Mouse (Mus musculus): ENCODE measurements around the gene Snx32.
A peak's percentile ranks its signal among the peaks of the same experiment; 100 is the strongest.

Snx32 gene

GRCm38 (mm10) chr19:5457746-5458442 is 52.4 kb downstream of the Snx32 start, which contains the start of gene Ccdc85b:
Gene Ccdc85b (minus strand): TSS chr19:5457894.
- no peak for DNase-seq (ENCODE audit: low read depth, low spot score)

GRCm38 (mm10) chr19:5456922-5457745 is 53.2 kb downstream of the Snx32 start:
- peak; percentile 80 for DNase-seq (ENCODE audit: low read depth, low spot score)

GRCm38 (mm10) chr19:5456241-5456921 is 54.0 kb downstream of the Snx32 start:
- no peak for DNase-seq (ENCODE audit: low read depth, low spot score)

GRCm38 (mm10) chr19:5455568-5455967 is 54.8 kb downstream of the Snx32 start:
- DNase-seq (ENCODE audit: low read depth, low spot score): no peak

GRCm38 (mm10) chr19:5455037-5455436 is 55.3 kb downstream of the Snx32 start:
- no peak for DNase-seq (ENCODE audit: low read depth, low spot score)

- no peak for DNase-seq (ENCODE audit: low read depth, low spot score)
Measured at GRCm38 (mm10) chr19:5451766-5452165, 58.6 kb downstream of the Snx32 start.

GRCm38 (mm10) chr19:5449673-5450072 is 60.7 kb downstream of the Snx32 start:
- no peak for DNase-seq (ENCODE audit: low read depth, low spot score)

GRCm38 (mm10) chr19:5448354-5449150 is 61.8 kb downstream of the Snx32 start:
- DNase-seq (ENCODE audit: low read depth, low spot score): no peak

- no peak for DNase-seq (ENCODE audit: low read depth, low spot score)
Measured at GRCm38 (mm10) chr19:5447515-5448353, 62.6 kb downstream of the Snx32 start, which contains the start of gene Fosl1. Gene Fosl1 (plus strand): TSS chr19:5447547.

- no peak for DNase-seq (ENCODE audit: low read depth, low spot score)
Measured at GRCm38 (mm10) chr19:5445747-5446146, 64.6 kb downstream of the Snx32 start.

GRCm38 (mm10) chr19:5444954-5445353 is 65.4 kb downstream of the Snx32 start:
- DNase-seq (ENCODE audit: low read depth, low spot score): no peak

- DNase-seq (ENCODE audit: low read depth, low spot score): no peak
Measured at GRCm38 (mm10) chr19:5444371-5444908, 65.9 kb downstream of the Snx32 start.
